Mouse (Mus musculus): ENCODE results near the gene Mre11a.

The Mre11a gene

GRCm38 (mm10) chr9:14806786-14807185 lies 22.3 kb downstream of the Mre11a start:
- in situ Hi-C loops (cut with MboI, MseI): no loop called here

- in situ Hi-C loops (cut with MboI, MseI): no loop called here
Observed at GRCm38 (mm10) chr9:14810111-14810510, 25.7 kb downstream of the Mre11a start.

GRCm38 (mm10) chr9:14821396-14821795 lies 36.9 kb downstream of the Mre11a start:
- in situ Hi-C loops (cut with MboI, MseI): no loop called here

- in situ Hi-C loops (cut with MboI, MseI): no loop called here
Observed at GRCm38 (mm10) chr9:14824840-14825239, 40.4 kb downstream of the Mre11a start.

- in situ Hi-C loops (cut with MboI, MseI): no loop called here
Observed at GRCm38 (mm10) chr9:14827875-14828274, 43.4 kb downstream of the Mre11a start.

- in situ Hi-C loops (cut with MboI, MseI): no loop called here
Observed at GRCm38 (mm10) chr9:14832046-14832445, 47.6 kb downstream of the Mre11a start.

- in situ Hi-C loops (cut with MboI, MseI): no loop called here
Observed at GRCm38 (mm10) chr9:14835335-14836075, 51.1 kb downstream of the Mre11a start.

GRCm38 (mm10) chr9:14839527-14839926 lies 55.1 kb downstream of the Mre11a start:
- in situ Hi-C loops (cut with MboI, MseI): no loop called here

GRCm38 (mm10) chr9:14839970-14840369 lies 55.5 kb downstream of the Mre11a start:
- in situ Hi-C loops (cut with MboI, MseI): no loop called here

- in situ Hi-C loops (cut with MboI, MseI): no loop called here
Observed at GRCm38 (mm10) chr9:14841878-14842761, 57.7 kb downstream of the Mre11a start.

GRCm38 (mm10) chr9:14843311-14843857 lies 58.9 kb downstream of the Mre11a start:
- in situ Hi-C loops (cut with MboI, MseI): no loop called here

- in situ Hi-C loops (cut with MboI, MseI): no loop called here
Observed at GRCm38 (mm10) chr9:14843901-14844300, 59.4 kb downstream of the Mre11a start.

GRCm38 (mm10) chr9:14846428-14846827 lies 62.0 kb downstream of the Mre11a start:
- in situ Hi-C loops (cut with MboI, MseI): loop anchor here in 1 of 2 experiments (5.0 kb wide), 1 partner anchor 171 kb away; no protein-coding TSS in a partner anchor

- in situ Hi-C loops (cut with MboI, MseI): loop anchor here in 1 of 2 experiments (5.0 kb wide), 1 partner anchor 169 kb away; no protein-coding TSS in a partner anchor
Observed at GRCm38 (mm10) chr9:14848267-14848935, 63.9 kb downstream of the Mre11a start.

- in situ Hi-C loops (cut with MboI, MseI): no loop called here
Observed at GRCm38 (mm10) chr9:14854585-14854984, 70.1 kb downstream of the Mre11a start.

GRCm38 (mm10) chr9:14856922-14857654 lies 72.6 kb downstream of the Mre11a start:
- in situ Hi-C loops (cut with MboI, MseI): no loop called here

- in situ Hi-C loops (cut with MboI, MseI): no loop called here
Observed at GRCm38 (mm10) chr9:14858170-14858706, 73.8 kb downstream of the Mre11a start.

GRCm38 (mm10) chr9:14858782-14859181 lies 74.3 kb downstream of the Mre11a start:
- in situ Hi-C loops (cut with MboI, MseI): no loop called here

GRCm38 (mm10) chr9:14859868-14860639 lies 75.6 kb downstream of the Mre11a start, which contains the start of gene Gpr83:
Gene Gpr83 (plus strand): TSS chr9:14860210.
- in situ Hi-C loops (cut with MboI, MseI): loop anchor here in 1 of 2 experiments (5.0 kb wide), 1 partner anchor 152 kb away; no protein-coding TSS in a partner anchor

- in situ Hi-C loops (cut with MboI, MseI): loop anchor here in 1 of 2 experiments (5.0 kb wide), 1 partner anchor 149 kb away; no protein-coding TSS in a partner anchor
Observed at GRCm38 (mm10) chr9:14863126-14863525, 78.7 kb downstream of the Mre11a start.
